11 mouse cellular contexts compared by ENCODE assay signal in the genomic region with DNA sequence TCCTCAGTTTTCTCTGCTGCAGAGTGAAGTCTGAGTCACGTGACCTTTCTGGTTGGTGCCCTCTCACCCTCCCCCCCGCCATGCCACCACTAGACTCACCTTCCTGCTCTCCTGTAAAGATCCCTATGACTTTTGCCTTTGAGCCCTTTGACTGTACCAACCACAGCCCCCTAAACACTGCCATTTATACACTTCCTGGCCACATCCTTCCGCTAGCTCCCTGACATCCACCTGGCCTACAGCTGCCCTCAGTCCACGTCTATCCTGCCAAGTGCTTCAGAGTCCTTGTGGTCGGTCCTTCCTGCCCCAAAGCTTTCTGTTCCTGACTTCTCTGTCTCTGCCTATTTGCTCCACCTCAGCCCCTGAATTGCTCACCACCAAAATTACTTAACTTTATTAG. TPM values are rescaled to one million over a fixed set of nuclear protein-coding genes. Genes with fewer than 3 reads are reported as not detected.
DNase-seq lines count a peak whose midpoint lies in the region; ATAC-seq lines count a peak whose summit lies in the region.
"Had no signal": no experiment of that assay in that cellular context is flagged by ENCODE, and none has a peak within 500 bp of the region (broad histone marks: within the 10 kb centered on the region; RNA-seq: fewer than 3 reads in every experiment).

No protein-coding gene starts in this region.

- DNase-seq in naive thymus-derived CD4-positive, alpha-beta T cell, adult 2 months (ENCODE audit: low read depth): peak; percentile 61
- DNase-seq in thymus, postnatal 25 days: peak; percentile 51
- DNase-seq in layer of hippocampus, adult 9-10 months (ENCODE audit: low spot score): no peak
- no peak for DNase-seq in urinary bladder, adult 2 months (ENCODE audit: low spot score)
- no peak for DNase-seq in heart, adult 18-20 months
- DNase-seq: adrenal gland, postnatal 25 days; cerebellum, adult 9-11 months had no signal

- peak; percentile 63 for ATAC-seq in CD4-positive, CD25-positive, alpha-beta regulatory T cell, adult 4 months
- peak; percentile 88 for ATAC-seq in common myeloid progenitor, adult 5-6 weeks (replicated peaks; ENCODE audit: low read depth, poor library complexity, severe bottlenecking)
- ATAC-seq: intestine, embryonic 15.5 days; midbrain, embryonic 16.5 days had no signal

RNA-seq across cellular contexts. Expression of gene Fam160b1, which starts 16.6 kb away (rescaled TPM):
- 1 to 10 TPM; 8.1 to 8.7 TPM for polyA plus RNA-seq in CD4-positive, CD25-positive, alpha-beta regulatory T cell, adult 4 months (2017; shearing (Covaris generic))
- total RNA-seq in common myeloid progenitor, adult 5-6 weeks (2017): 17.1 and 22.4 TPM in 2 replicates
- polyA plus RNA-seq in urinary bladder, adult 2 months (2012; rRNA removed): 13.9 and 17.3 TPM in 2 replicates
- 10 to 100 TPM; 10.5 to 11.1 TPM for total RNA-seq in heart, adult 18-20 months (2021)

RNA-seq across cellular contexts. Expression of gene Ablim1, which starts 29.1 kb away (rescaled TPM):
- 100 to 1,000 TPM; 290 to 362 TPM for polyA plus RNA-seq in CD4-positive, CD25-positive, alpha-beta regulatory T cell, adult 4 months (2017; shearing (Covaris generic))
- 11.7 and 20.1 TPM in 2 replicates for total RNA-seq in common myeloid progenitor, adult 5-6 weeks (2017)
- polyA plus RNA-seq in urinary bladder, adult 2 months (2012; rRNA removed): 24.3 and 40.2 TPM in 2 replicates
- total RNA-seq in heart, adult 18-20 months (2021): 100 to 1,000 TPM; 384 to 401 TPM

Comparison
In these comparisons a context has a peak if more than half of its experiments do, and no peak if none do; other contexts are left out.
1. DNase-seq: peak in naive thymus-derived CD4-positive, alpha-beta T cell, adult 2 months (single experiment) and thymus, postnatal 25 days (single experiment); none in layer of hippocampus, adult 9-10 months (single experiment), urinary bladder, adult 2 months (single experiment) and heart, adult 18-20 months (0 of 2).
2. RNA of gene Ablim1, which starts 29.1 kb away (total RNA-seq): 384 to 401 TPM in heart, adult 18-20 months; 11.7 to 20.1 TPM in common myeloid progenitor, adult 5-6 weeks; every median in the first group is over 10 times any median in the second.